Mouse (Mus musculus): Measurements from ENCODE around the gene Liph.

DNA sequence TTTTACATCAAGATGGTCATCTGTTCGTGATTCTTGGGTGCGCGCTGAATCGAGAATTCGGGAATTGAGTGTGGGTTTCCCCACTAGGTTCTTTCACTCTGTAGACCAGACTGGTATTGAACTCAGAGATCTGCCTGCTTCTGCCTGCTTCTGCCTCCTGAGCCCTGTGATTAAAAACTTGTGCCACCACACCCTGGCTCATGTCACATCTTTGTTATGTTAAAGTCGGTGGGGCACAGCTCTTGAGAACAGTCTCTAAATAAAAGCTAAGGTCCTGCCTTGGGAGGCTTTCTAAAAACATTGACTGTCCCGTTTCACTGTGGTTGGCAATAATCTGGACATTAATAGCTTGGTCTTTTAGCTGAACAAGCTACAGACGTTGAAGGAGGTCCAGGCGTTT lies 12.3 kb downstream of the Liph start:
- no peak for TF ChIP-seq CTCF (IDR thresholded peaks at IDR 0.05; ENCODE audit: borderline replicate concordance, extremely low read depth, insufficient read depth, insufficient read length)
- TF ChIP-seq POLR2A (IDR thresholded peaks at IDR 0.05; ENCODE audit: borderline replicate concordance, extremely low read depth, insufficient read depth, insufficient read length, poor library complexity, severe bottlenecking) = no peak
